Mouse (Mus musculus) small intestine, adult 2 months (tissue): Measurements from ENCODE around the gene Msi2.

Source experiments
- CTCF ChIP-seq: fragments of 200-500 bp; IDR thresholded peaks from 2 replicates; pipeline ENCODE4 v1.5.1; 2012; ENCODE audit warnings: low read depth, mild to moderate bottlenecking, control low read depth, inconsistent platforms, low read length, moderate library complexity, mixed read lengths; ENCODE audit not compliant: insufficient replicate concordance, insufficient read length; ENCODE audit errors: extremely low read depth
- POLR2A ChIP-seq: fragments of 200-500 bp; IDR thresholded peaks from 2 replicates; pipeline ENCODE4 v1.6.1; 2012; ENCODE audit warnings: low read depth, mild to moderate bottlenecking, control low read depth, inconsistent platforms, low read length, moderate library complexity

DNA sequence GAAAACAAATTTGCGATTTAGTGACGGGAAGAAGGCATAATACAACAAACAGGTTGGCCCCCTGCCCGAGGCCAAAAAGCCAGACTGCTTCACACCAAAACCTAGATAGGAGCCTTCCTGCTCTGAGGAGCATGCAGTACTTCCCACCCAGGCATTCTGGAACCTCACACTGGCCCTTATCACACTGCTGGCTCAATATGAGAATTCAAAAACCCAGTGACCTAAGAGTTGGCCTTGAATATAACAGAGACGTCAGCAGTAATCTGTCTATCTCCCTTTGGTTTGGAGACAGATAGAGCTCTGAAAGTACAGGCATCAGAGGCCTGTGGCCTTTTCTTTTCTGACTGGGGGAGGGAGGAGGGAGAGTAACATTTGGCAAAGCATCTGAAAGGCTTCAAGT lies 194.4 kb downstream of the Msi2 start:
- no peak for TF ChIP-seq POLR2A
- no peak for TF ChIP-seq CTCF
